8 mouse cellular contexts compared by ENCODE assay signal in genomic region chr3:90266901-90267775, GRCm38 (mm10). TPM values are rescaled to one million over a fixed set of nuclear protein-coding genes. Genes with fewer than 3 reads are reported as not detected.
DNase-seq lines count a peak whose midpoint lies in the region; ATAC-seq and TF ChIP-seq lines count a peak whose summit lies in the region.

No protein-coding gene starts in this region.

- no peak overlapping the region for H3K9ac ChIP-seq in hindbrain, postnatal 0 days (replicated peaks; ENCODE audit: low read length)
- no peak overlapping the region for H3K9ac ChIP-seq in hindbrain, embryonic 16.5 days (ENCODE audit: low read depth, low read length)
- H3K9ac ChIP-seq in midbrain, embryonic 13.5 days (replicated peaks): no peak overlapping the region

- DNase-seq in hindbrain, postnatal 0 days (ENCODE audit: low spot score): no peak
- no peak for DNase-seq in frontal cortex, postnatal 14 days (ENCODE audit: low spot score in 2 of 2)
- no peak for DNase-seq in gastrocnemius, adult 18-20 months (ENCODE audit: low spot score)
- DNase-seq in kidney, postnatal 14 days: no peak

- no peaks in the 10 kb centered on the region for H3K9me3 ChIP-seq in hindbrain, postnatal 0 days (ENCODE audit: low read length)
- H3K9me3 ChIP-seq in hindbrain, embryonic 16.5 days (ENCODE audit: control insufficient read depth, low read length): no peaks in the 10 kb centered on the region
- no peaks in the 10 kb centered on the region for H3K9me3 ChIP-seq in E14TG2a.4 (ENCODE audit: low read length)
- no peaks in the 10 kb centered on the region for H3K9me3 ChIP-seq in midbrain, embryonic 13.5 days

- H3K27me3 ChIP-seq in hindbrain, postnatal 0 days (ENCODE audit: insufficient read depth, low read length): no peaks in the 10 kb centered on the region
- no peaks in the 10 kb centered on the region for H3K27me3 ChIP-seq in hindbrain, embryonic 16.5 days (replicated peaks; ENCODE audit: control insufficient read depth, insufficient read depth, low read length)
- H3K27me3 ChIP-seq in E14TG2a.4 (ENCODE audit: insufficient read depth, low read length): no peaks in the 10 kb centered on the region
- H3K27me3 ChIP-seq in midbrain, embryonic 13.5 days: no peaks in the 10 kb centered on the region

- no peak overlapping the region for H3K4me3 ChIP-seq in hindbrain, postnatal 0 days (ENCODE audit: low read length)
- H3K4me3 ChIP-seq in hindbrain, embryonic 16.5 days (ENCODE audit: low read length): no peak overlapping the region
- peak overlapping the region; percentile 93 for H3K4me3 ChIP-seq in E14TG2a.4 (replicated peaks; ENCODE audit: low read length)
- H3K4me3 ChIP-seq in bone marrow macrophage, adult 2 months (ENCODE audit: insufficient read depth, low read length): peak overlapping the region; percentile 86
- no peak overlapping the region for H3K4me3 ChIP-seq in midbrain, embryonic 13.5 days (replicated peaks)

- H3K36me3 ChIP-seq in hindbrain, postnatal 0 days (ENCODE audit: insufficient read depth, low read length): peaks cover 24% of the 10 kb centered on the region
- H3K36me3 ChIP-seq in hindbrain, embryonic 16.5 days (ENCODE audit: control insufficient read depth, insufficient read depth, low read length): peaks cover 16% of the 10 kb centered on the region
- peaks cover 43% of the 10 kb centered on the region for H3K36me3 ChIP-seq in E14TG2a.4 (ENCODE audit: insufficient read depth, low read length)
- peaks cover 46% of the 10 kb centered on the region for H3K36me3 ChIP-seq in midbrain, embryonic 13.5 days

- no peaks in the 10 kb centered on the region for H3K4me1 ChIP-seq in hindbrain, postnatal 0 days (ENCODE audit: insufficient read depth, low read length)
- peaks cover 10% of the 10 kb centered on the region for H3K4me1 ChIP-seq in hindbrain, embryonic 16.5 days (ENCODE audit: control insufficient read depth, insufficient read depth, low read depth, low read length)
- peaks cover 47% of the 10 kb centered on the region for H3K4me1 ChIP-seq in E14TG2a.4 (replicated peaks; ENCODE audit: low read depth, low read length)
- H3K4me1 ChIP-seq in bone marrow macrophage, adult 2 months (ENCODE audit: control insufficient read depth, insufficient read depth, low read length): peaks cover 20% of the 10 kb centered on the region
- peaks cover 21% of the 10 kb centered on the region for H3K4me1 ChIP-seq in midbrain, embryonic 13.5 days (replicated peaks)

- no peak overlapping the region for H3K27ac ChIP-seq in hindbrain, postnatal 0 days
- H3K27ac ChIP-seq in hindbrain, embryonic 16.5 days (ENCODE audit: low read depth, low read length): no peak overlapping the region; the same call in 1 of the 2 replicates
- peak overlapping the region; percentile 92 for H3K27ac ChIP-seq in bone marrow macrophage, adult 2 months (ENCODE audit: insufficient read depth, low read depth, low read length)
- no peak overlapping the region for H3K27ac ChIP-seq in midbrain, embryonic 13.5 days

- 92% methylated on average over 20 of the region's 20 CpGs for WGBS in hindbrain, postnatal 0 days
- WGBS in hindbrain, embryonic 16.5 days: 90% methylated on average over 20 of the region's 20 CpGs
- 89% methylated on average over 20 of the region's 20 CpGs for WGBS in midbrain, embryonic 13.5 days

- no peak for ATAC-seq in hindbrain, postnatal 0 days
- ATAC-seq in hindbrain, embryonic 16.5 days: no peak
- no peak for ATAC-seq in midbrain, embryonic 13.5 days

- H3K4me2 ChIP-seq in hindbrain, postnatal 0 days (ENCODE audit: low read depth, low read length): peak overlapping the region; percentile 85; the same call in 1 of the 2 replicates
- H3K4me2 ChIP-seq in hindbrain, embryonic 16.5 days (ENCODE audit: low read length): no peak overlapping the region; the same call in 1 of the 2 replicates
- H3K4me2 ChIP-seq in midbrain, embryonic 13.5 days (replicated peaks): 0 out of 2 replicates have a peak overlapping the region, but pooled peaks have one; percentile 89

- no peak for TF ChIP-seq POLR2A in bone marrow macrophage, adult 2 months (IDR thresholded peaks at IDR 0.05; ENCODE audit: borderline replicate concordance, low read depth, low read length)

- TF ChIP-seq CTCF in hindbrain, postnatal 0 days (IDR thresholded peaks at IDR 0.05; ENCODE audit: low read depth): no peak
- 0 out of 2 replicates have a peak, but pooled peaks have one; percentile 2 for TF ChIP-seq CTCF in E14TG2a.4 (conservative IDR thresholded peaks at IDR 0.05; ENCODE audit: low read length)
- no peak for TF ChIP-seq CTCF in bone marrow macrophage, adult 2 months (IDR thresholded peaks at IDR 0.05; ENCODE audit: low read depth, low read length)

RNA-seq across cellular contexts. Expression of gene Dennd4b, which starts 2.2 kb away (rescaled TPM):
- 38.8 and 48.4 TPM in 2 replicates for total RNA-seq in hindbrain, postnatal 0 days (2014; rRNA removed)
- 5.4 and 5.9 TPM in 2 replicates for polyA plus RNA-seq in hindbrain, postnatal 0 days (2015; fragmentation: Nextera tagmentation; extraction: Ambion mirVana)
- 8.1 and 10.2 TPM in 2 replicates for polyA plus RNA-seq in hindbrain, embryonic 16.5 days (2015; fragmentation: Nextera tagmentation; extraction: Ambion mirVana)
- polyA plus RNA-seq in bone marrow macrophage, adult 2 months (2012; ENCODE audit: insufficient read depth, insufficient read length, missing spikeins): 47.7 and 52.9 TPM in 2 replicates
- 5.9 and 6.6 TPM in 2 replicates for polyA plus RNA-seq in midbrain, embryonic 13.5 days (2015; fragmentation: Nextera tagmentation; extraction: Ambion mirVana)
- total RNA-seq in gastrocnemius, adult 18-20 months (2021): 10 to 100 TPM; 81.1 to 81.6 TPM

RNA-seq across cellular contexts. Expression of gene Crtc2, which starts 13.2 kb away (rescaled TPM):
- 12.7 and 27.0 TPM in 2 replicates for total RNA-seq in hindbrain, postnatal 0 days (2014; rRNA removed)
- polyA plus RNA-seq in hindbrain, postnatal 0 days (2015; fragmentation: Nextera tagmentation; extraction: Ambion mirVana): 15.4 and 17.0 TPM in 2 replicates
- 19.6 and 25.3 TPM in 2 replicates for polyA plus RNA-seq in hindbrain, embryonic 16.5 days (2015; fragmentation: Nextera tagmentation; extraction: Ambion mirVana)
- polyA plus RNA-seq in bone marrow macrophage, adult 2 months (2012; ENCODE audit: insufficient read depth, insufficient read length, missing spikeins): 45.5 and 56.9 TPM in 2 replicates
- polyA plus RNA-seq in midbrain, embryonic 13.5 days (2015; fragmentation: Nextera tagmentation; extraction: Ambion mirVana): 16.9 and 21.4 TPM in 2 replicates
- total RNA-seq in gastrocnemius, adult 18-20 months (2021): 10 to 100 TPM; 13.7 to 16.2 TPM

RNA-seq across cellular contexts. Expression of gene Slc39a1, which starts 19.2 kb away (rescaled TPM):
- total RNA-seq in hindbrain, postnatal 0 days (2014; rRNA removed): 97.8 and 105 TPM in 2 replicates
- 70.1 and 72.0 TPM in 2 replicates for polyA plus RNA-seq in hindbrain, postnatal 0 days (2015; fragmentation: Nextera tagmentation; extraction: Ambion mirVana)
- polyA plus RNA-seq in hindbrain, embryonic 16.5 days (2015; fragmentation: Nextera tagmentation; extraction: Ambion mirVana): 40.3 and 54.2 TPM in 2 replicates
- polyA plus RNA-seq in bone marrow macrophage, adult 2 months (2012; ENCODE audit: insufficient read depth, insufficient read length, missing spikeins): 155 and 159 TPM in 2 replicates
- 57.0 and 60.9 TPM in 2 replicates for polyA plus RNA-seq in midbrain, embryonic 13.5 days (2015; fragmentation: Nextera tagmentation; extraction: Ambion mirVana)
- total RNA-seq in gastrocnemius, adult 18-20 months (2021): 10 to 100 TPM; 38.9 to 40.7 TPM

RNA-seq across cellular contexts. Expression of gene Creb3l4, which starts 23.8 kb away (rescaled TPM):
- total RNA-seq in hindbrain, postnatal 0 days (2014; rRNA removed): 0.21 and 0.83 TPM in 2 replicates
- 1.2 and 1.4 TPM in 2 replicates for polyA plus RNA-seq in hindbrain, postnatal 0 days (2015; fragmentation: Nextera tagmentation; extraction: Ambion mirVana)
- polyA plus RNA-seq in hindbrain, embryonic 16.5 days (2015; fragmentation: Nextera tagmentation; extraction: Ambion mirVana): 2.0 and 2.2 TPM in 2 replicates
- 1.3 and 2.9 TPM in 2 replicates for polyA plus RNA-seq in bone marrow macrophage, adult 2 months (2012; ENCODE audit: insufficient read depth, insufficient read length, missing spikeins)
- polyA plus RNA-seq in midbrain, embryonic 13.5 days (2015; fragmentation: Nextera tagmentation; extraction: Ambion mirVana): 3.3 and 3.4 TPM in 2 replicates
- not detected for total RNA-seq in gastrocnemius, adult 18-20 months (2021)

RNA-seq across cellular contexts. Expression of gene Gatad2b, which starts 25.8 kb away (rescaled TPM):
- total RNA-seq in hindbrain, postnatal 0 days (2014; rRNA removed): 31.5 and 32.1 TPM in 2 replicates
- 13.7 and 14.2 TPM in 2 replicates for polyA plus RNA-seq in hindbrain, postnatal 0 days (2015; fragmentation: Nextera tagmentation; extraction: Ambion mirVana)
- 9.3 and 12.1 TPM in 2 replicates for polyA plus RNA-seq in hindbrain, embryonic 16.5 days (2015; fragmentation: Nextera tagmentation; extraction: Ambion mirVana)
- polyA plus RNA-seq in bone marrow macrophage, adult 2 months (2012; ENCODE audit: insufficient read depth, insufficient read length, missing spikeins): 45.6 and 48.2 TPM in 2 replicates
- 15.1 and 16.0 TPM in 2 replicates for polyA plus RNA-seq in midbrain, embryonic 13.5 days (2015; fragmentation: Nextera tagmentation; extraction: Ambion mirVana)
- total RNA-seq in gastrocnemius, adult 18-20 months (2021): 10 to 100 TPM; 58.3 to 59.4 TPM

Comparison
In these comparisons a context has a peak if more than half of its experiments do, and no peak if none do; other contexts are left out.
1. H3K4me3 ChIP-seq: peak in E14TG2a.4 (single experiment) and bone marrow macrophage, adult 2 months (single experiment); none in hindbrain, postnatal 0 days (single experiment), hindbrain, embryonic 16.5 days (single experiment) and midbrain, embryonic 13.5 days (single experiment).